Mouse (Mus musculus) megakaryocyte, adult 5-6 weeks (primary cell): Measurements from ENCODE around the gene Vps13c. TPM values are rescaled to one million over a fixed set of nuclear protein-coding genes. Genes with fewer than 3 reads are reported as not detected.

Source experiments
- ATAC-seq: 2 replicates; pipeline ENCODE4 v1.8.0; 2016; ENCODE audit warnings: mild to moderate bottlenecking, inconsistent platforms; ENCODE audit not compliant: poor library complexity, severe bottlenecking
- total RNA-seq, 2 experiments: library from RNA; stranded (forward) in 1 of 2; stranded (reverse) in 1 of 2; fragments of 153-499, 151-499 nt in 1 of 2; fragments of 221-1000, 200-1000 nt in 1 of 2; gene quantifications; 2 replicates each; pipeline versions ENCODE4 v1.2.3 to v1.2.4; 2015 to 2017

Gene Vps13c
- total RNA-seq, 2 experiments from 2014 or later, result 52.5 to 69.1 TPM

DNA sequence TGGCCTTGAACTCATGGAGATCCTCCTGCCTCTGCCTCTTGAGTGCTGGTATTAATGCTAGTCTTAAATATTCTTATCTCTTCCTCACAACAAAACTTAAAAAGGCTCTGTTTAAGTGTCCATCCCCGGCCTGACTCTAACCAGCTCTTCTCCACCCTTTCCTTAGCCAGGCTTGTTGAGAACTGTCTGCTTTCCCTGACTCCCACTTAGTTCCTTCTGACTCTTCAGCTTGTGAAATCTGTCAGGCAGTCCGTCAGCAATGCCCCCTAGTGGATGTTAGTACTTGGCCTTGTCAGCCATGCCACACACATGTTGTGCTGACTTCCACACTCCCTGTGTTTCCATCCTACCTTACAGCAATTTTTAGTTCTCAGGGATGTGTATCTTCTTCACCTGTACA, 35.1 kb downstream of the Vps13c start:
- peak; percentile 77 for ATAC-seq

DNA sequence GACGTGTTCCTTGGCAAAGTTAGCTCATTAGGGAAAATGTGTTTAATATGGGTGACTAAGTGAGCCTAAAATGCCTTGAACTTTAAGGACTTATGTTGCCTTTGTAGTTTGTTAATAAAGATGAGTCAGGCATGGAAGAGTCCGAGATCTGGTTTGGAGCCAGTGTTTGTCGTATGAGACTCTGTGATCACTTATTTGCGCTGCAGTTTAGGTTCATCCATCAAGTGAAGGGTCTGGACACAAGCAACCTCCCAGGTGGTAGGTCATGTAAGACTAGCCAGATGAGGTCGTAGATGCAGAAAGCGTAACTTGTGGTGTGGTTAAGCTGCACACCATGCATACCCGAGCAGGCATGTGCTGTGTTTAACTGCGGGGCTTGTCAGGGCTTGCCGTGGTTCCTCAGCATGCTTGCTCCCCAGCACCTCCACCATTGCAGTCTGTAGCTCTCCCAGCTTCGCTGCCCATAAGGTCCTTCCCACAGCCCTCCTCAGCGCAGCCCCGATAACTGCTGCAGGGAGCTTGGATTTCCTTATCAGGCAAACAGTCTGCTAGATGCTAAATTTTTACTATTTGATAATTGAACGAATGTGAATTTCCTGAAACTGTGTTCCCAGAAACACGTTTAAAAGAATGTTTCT, 37.0 kb downstream of the Vps13c start:
- no peak for ATAC-seq

DNA sequence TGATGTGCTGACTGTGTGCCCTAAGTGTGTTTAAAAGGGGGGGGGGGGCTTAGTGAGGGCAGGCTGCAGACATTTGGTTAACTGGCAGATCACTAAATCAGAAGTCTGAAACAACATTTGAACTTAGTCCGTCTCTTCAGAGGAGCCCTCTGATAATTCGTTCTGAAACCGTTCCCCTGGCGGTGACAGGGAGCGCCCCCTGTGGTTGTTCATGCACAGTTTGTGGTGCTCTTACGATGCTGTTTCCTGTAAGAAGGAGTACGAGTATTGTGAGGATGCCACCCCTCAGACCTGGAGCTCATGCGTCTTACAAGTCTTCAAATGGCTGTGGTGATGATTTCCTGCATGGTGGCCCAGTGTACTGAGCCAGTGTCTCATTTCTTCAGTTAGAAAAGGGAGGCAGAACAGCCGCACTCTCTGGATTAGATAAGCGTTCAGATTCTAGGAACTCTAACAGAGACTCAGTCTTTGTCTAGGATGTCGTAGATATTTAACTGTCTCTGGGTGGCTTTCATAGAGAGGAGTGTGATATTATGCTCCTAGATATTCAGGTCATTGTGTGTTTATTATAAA, 38.1 kb downstream of the Vps13c start:
- no peak for ATAC-seq

DNA sequence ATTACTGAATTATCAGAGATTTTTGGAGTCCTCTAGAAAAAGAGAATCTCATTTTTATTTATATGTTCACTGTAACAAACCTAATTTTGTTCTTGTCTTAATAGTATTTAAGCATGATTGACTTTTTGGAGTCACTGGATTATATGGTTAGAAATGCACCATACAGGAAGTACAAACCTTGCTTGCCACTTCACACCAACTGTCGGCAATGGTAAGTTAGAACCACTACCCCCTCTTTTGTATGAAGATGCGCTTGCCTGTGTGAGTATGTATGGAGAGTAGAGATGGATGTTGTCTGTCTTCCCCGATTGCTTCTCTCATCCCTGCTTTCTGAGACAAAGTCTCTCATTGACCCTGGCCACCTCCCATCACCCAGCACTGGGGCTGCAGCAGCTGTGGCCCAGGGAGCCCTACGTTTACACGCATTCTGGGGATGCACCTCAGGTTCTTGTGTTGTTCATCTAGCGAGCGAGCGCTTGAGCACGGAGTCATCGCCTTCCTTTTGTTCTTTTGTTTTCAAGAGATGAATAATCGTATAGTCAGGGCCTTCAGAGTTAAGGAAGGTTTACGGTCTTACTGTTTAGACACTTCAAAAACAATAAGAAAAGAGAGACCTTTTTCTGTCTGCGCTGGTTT, 43.3 kb downstream of the Vps13c start:
- ATAC-seq, result no peak

DNA sequence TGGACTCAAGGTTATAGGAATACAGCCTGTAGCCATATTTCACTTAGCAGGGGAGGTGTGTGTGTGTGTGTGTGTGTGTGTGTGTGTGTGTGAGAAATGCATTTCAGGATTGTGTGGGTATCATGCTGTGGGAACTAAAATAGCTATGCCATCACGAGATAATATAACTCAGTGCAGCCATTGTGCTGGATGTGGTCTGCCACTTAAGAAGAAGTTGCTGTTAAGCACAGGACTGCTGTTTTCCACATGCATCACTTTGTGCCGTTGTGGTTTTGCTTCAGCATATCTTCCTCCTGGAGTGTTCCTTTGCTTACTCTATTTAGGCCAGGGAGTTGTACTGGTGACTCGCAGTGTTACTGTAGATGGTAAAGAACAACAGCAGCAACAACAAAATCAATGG, 43.9 kb downstream of the Vps13c start:
- no peak for ATAC-seq

DNA sequence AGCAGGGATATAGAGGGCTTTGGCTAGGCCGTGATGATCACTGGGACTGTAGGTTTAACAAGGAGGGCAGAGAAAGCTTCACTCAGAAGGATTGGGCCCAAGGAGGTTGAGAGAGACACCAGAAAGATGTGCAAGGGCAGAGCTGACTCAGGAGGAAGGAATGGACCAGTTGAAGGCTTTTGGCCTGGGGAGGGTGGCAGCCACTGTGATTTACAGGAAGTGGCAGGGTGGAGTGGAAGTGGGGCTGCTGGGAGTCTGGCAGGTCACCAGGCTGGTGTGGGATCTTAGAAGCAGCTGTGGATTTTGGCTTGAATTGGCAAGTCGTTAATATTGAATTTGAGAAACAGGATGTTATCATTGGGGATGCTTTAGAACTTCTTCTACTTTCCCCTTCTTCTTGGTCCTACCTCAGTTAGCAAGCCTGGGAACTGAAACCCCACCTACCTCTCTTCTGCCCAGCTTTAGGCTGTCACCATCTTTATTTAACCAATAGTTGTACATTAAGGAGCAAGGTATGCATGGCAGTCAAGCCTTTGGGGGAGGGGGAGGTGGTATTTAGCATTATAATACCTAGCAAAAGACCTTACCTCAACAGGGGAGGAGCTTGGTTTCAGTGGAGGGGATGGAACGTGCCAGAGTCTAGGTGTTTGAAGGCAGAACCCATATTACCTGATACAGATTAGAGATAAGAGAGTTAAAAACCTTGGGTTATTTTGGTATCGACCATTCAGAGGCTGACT, 47.0 kb downstream of the Vps13c start:
- no peak for ATAC-seq

DNA sequence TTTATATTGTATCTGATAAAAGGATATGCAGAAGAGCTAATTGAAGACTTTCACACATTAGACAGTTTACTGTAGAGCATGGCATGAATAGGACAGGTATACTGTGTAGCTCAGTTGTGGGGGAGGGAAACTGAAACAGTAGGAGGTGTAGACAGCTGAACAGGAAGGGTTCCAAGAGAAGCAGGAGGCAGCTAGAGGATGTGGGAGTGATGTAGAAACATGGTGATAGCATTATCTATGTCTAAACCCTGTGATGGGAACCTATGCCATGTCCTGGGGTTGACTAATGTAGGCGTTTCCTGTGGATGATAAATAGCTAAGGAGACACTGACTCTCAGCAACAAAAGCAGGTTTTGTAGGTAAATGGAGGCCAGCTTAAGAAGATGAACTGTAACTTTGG, 53.3 kb downstream of the Vps13c start:
- no peak for ATAC-seq

DNA sequence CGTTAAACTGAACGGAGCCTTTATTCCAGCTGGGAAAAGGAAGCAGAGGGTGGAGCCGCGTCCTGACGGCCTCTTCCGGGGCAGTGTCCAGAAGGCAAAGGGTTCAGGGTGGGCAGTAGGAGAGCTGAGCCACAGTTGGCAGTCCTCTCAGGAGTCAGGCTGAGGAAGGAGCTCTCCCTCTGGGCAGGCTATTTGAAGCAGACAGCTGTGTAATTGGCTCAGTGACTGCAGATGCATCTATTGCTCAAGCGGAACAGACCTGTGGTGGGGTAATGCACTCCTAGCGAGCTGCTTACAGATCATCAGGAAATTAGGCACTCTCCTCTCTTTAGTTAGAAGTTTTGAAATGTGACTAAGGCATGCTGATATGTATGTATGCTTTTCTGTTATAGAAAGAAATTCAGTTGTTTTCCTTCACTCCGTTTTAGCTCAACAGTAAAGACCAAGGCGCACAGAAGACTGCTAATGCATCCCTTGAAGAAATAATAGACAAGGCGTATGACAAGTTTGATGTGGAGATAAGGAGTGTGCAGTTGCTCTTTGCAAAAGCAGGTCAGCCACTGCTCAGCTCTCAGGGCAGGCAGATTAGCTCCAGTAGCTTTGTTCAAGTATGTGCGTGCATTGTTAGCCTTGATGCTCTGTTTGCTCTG, 56.6 kb downstream of the Vps13c start:
- ATAC-seq, result peak; percentile 60

DNA sequence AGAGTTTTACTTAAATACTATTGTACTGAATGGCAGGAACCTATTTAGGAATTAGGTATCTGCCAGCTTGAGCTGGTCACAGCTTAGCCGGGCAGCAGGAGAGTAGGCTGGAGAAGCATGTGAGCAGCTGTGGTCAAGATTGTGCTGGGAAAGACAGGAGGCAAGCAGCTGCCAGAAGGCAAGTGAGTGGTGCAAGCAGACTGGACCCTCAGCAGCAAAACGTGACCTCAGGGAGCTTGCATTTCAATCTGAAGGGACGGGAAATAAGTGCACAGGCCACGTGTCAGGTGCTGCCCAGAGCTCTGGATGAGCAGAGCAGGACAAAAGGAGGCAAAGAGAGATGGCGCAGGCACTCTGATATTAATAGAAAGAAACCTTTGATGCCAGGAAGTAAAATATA, 60.2 kb downstream of the Vps13c start:
- ATAC-seq, result no peak

DNA sequence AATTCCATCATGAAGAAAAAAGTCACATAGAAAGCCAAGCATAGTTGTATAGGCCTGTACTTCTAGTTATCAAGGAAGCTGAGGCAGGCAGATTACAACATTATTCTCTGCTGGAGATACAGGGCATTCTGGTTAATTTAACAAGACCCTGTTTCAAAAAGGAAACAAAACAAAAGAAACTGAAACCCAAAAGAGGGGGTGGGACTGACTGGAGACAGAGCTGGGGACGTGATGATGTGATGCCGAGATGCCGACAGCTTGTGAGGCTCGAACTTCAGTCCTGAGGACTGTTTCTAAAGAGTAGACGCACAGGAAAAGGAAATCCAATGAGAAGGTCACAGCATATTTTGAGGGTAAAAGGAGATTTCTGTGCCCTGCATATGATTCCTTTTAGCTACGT, 64.2 kb downstream of the Vps13c start:
- ATAC-seq, result no peak

DNA sequence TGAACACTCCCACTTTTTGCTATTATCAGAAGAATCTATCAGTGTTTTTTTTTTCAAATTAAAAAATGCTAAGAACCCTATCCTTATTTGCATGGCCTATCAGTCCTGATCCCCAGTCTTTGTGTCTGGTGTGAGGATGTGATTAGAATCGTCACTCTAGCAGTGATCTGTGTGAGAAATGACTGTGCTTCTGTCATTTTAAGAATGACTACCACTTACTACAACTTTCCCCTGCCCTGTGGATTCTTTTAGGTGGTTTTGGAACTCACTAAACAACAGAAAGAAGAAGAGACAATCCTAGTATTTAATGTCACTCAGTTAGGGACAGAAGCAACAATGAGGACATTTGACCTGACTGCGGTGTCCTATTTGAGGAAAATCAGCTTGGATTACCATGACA, 65.3 kb downstream of the Vps13c start:
- no peak for ATAC-seq

DNA sequence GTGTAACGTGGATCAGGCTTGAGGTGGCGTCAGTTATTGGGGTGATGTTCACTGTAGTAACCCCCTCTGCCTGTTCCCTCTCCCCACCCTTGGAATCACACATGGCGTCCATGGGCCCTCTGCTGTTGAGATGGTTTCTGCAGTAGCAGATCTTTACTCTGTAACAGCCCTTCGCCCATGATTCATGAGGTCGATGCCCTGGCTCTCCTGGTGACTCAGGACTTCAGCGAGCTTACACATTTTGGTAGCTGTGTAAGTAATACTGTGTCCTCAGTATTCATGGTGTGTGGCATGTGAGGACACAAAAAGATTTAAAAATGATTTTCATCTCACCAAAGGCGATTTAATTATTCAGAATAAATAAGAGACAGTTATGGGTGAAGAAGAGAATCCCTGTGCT, 74.5 kb downstream of the Vps13c start:
- no peak for ATAC-seq

DNA sequence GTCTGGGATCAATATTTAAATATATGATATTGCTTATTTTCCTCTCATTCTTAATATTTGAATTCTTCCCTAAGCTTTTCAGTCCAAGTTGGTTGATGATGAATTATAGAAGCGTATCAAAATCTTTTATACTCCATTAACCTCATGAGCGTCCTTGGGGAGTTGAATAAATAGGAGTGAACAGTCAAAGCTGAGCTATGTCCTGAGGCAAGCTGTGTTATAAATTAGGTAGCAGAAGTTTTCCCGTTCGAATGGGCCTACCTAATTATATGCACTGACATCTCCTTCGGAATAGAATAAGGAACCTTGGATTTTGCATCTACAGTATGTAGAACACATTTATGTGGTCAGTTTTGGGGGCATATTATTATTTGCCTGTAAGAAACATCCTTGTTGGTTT, 82.2 kb downstream of the Vps13c start:
- ATAC-seq, result no peak

DNA sequence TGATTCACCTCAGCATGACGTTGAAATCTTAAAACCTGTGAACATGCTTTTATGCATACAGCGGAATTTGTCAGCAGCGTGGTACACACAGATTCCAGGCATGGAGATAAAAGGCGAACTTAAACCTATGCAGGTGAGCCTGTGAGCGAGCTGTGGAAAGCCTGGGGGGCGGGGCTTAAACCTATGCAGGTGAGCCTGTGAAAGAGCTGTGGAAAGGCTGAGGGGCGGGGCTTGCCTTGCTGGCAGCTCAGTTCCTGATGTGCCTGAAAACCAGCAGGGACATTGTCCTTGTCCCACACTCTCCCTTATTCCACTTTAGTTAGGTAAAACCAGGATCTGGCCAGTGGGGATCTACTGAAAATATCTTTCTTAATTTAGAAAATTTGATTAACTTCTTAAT, 90.4 kb downstream of the Vps13c start:
- no peak for ATAC-seq

DNA sequence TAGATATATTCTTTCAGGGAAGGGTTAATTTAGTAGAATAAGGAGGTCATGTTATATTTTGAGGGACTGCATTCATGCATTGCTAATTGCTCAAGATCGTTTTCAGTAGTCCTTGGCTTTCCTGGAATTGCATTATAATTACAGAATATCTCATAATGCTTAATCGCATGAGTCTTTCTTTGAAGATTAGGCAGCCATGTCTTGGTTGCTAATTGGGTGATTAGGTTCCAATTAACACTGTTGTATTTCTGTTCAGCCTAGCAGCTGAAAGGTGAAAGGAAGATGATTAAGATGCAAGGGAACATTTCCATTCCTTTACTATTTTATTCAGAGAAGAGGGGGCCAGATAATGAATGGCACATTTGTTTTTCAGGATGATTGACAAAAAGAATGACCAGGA, 97.1 kb downstream of the Vps13c start:
- no peak for ATAC-seq

DNA sequence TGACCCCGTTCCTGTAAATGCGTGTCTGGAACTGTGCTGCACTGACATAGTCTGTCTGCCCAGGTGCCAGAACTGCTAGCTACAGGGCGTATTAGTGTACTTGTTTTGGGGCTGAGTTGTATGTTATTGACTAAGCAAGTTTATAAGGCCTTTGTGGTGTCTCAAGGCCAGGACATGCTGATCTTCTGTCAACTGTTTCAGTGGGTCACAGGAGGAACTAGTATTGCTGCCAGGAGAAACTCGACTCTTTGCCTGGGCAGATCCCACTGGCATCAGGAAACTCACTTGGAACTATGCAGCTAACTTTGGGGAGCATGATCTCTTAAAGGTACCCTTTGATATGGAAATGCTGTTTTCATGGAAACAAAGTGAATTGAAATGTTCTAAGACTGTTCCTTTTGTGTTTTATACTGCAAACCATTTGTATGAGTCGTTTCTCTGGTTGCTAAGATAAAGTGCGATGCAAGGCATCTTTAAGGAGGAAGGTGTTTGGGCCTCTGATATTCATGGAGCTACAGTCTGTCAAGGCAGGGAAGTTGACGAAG, 115.3 kb downstream of the Vps13c start:
- no peak for ATAC-seq

DNA sequence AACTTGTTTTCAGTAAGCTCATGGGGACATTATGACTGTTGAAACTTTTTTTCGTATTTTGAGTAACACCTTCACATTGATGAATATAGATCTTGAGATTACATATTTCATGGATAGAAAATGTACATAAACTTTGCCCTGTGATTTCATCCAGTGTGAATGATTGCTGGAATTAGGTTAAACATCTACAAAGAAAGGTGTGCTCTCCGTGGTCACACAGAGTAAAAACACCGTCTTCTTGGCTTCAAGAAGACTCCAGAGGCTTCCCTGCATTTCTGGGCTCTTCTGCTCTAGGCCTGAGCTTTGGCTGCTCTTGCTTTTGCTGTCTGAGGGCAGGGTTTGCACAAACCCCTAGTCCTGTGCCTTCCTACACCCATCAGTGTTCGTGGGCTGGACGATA, 121.8 kb downstream of the Vps13c start:
- ATAC-seq, result no peak

DNA sequence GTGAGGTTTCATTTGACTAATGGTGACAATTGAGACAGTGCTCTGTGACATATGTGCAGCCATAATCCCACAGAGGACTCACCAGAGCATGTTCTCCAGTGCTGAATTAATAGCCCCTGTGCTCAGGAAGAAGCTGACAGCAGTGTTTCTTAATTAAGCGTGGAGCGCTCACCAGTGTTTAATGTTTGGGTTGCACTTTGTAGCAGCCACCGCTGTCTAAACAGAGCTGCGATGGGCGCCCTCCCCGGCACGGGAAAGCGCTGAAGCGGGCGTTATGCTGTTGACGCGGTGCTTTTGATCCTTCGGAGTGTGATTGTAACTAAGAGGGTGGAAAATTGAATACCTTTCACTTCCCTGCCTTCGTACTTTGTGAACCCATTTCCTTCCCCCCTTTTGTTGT, 125.7 kb downstream of the Vps13c start:
- no peak for ATAC-seq

DNA sequence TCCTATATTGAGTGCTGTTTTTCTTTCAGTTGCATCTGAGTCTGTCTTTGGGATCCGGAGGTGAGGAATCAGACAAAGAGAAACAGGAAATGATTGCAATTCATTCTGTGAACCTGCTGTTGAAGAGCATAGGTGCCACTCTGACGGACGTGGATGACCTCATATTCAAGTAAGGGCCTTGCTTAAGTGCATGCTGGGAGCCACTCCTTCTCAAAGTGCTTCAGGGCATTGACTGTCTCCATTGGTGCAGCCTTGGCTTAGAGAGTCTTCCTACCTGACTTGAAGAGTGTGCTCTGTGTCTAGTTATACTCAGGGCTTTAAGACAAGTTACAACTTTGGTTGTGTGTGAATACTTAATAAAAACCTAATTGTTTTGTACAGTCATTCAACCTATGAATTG, 126.8 kb downstream of the Vps13c start:
- no peak for ATAC-seq

DNA sequence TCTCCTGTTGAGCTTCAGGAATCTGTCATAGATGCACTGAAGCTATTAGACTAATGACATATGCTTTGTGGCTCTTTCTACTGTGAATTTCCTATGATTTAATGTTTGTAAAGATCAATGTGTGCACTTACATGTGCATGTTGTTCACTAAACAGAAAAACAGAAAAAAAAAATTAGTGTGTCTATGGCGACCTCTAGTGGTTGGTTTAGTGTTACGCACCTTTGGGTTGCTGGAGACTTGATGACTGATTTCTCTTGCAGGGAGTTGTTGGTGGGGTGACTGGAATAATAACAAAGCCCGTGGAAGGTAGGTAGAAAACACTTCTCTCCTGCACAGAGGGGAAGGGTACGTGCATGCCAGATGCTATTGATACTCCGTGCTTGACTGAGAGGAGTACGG, 133.3 kb downstream of the Vps13c start:
- no peak; the same call in 1 of the 2 replicates for ATAC-seq

DNA sequence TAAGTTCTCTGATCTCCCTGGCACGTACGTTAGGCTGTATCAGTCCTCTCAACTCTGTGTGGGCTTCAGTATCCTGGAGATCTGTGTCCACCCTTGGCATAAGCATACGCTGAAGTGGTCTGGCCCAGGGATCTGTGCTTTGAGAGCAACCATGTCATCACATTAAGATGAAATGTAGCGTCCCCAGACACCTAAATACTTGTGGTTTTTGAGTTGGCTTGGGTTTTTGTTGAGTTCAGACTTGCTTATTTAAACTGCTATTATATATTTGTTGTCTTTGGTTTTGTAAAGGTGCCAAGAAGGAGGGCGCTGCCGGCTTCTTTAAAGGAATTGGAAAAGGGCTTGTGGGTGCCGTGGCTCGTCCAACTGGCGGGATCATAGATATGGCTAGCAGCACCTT, 135.3 kb downstream of the Vps13c start:
- no peak for ATAC-seq
